Mouse (Mus musculus) monocyte, adult 59 days (primary cell): ENCODE data around the gene Gpr143. TPM values are rescaled to one million over a fixed set of nuclear protein-coding genes. Genes with fewer than 3 reads are reported as not detected.

Experiments
- total RNA-seq, 2 experiments: library from RNA; stranded (reverse); gene quantifications; one replicate each; pipeline ENCODE4 v1.2.4; 2023

The Gpr143 gene
- not detected for total RNA-seq

DNA sequence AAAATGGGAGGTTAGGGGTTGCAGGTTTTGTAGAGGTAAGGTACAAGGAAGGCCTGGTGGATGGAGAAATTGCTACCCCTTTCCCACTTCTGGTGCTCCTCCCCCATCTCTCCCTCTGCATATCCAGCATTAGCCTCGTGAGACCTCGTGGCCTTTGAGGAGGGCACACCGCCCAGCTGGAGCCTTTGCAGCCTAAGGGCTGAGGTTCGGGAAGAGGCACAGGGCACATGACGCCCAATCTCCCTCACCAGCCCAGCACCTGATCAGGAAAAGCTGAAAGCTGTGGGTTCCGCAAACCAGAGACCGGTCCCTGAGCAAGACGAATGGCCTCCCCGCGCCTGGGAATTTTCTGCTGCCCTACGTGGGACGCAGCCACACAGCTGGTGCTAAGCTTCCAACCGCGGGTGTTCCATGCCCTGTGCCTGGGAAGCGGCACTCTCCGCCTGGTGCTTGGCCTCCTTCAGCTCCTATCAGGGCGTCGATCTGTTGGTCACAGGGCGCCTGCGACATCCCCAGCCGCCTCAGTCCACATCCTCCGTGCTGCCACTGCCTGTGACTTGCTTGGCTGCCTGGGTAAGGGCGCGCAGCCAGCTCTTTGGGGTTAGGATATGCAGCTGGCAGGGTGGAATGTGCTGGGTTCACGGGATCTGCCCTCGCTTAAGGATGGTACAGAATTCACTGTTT is at the start of gene Gpr143:
Gene Gpr143 (plus strand): TSS at position 202 of the 684 bp plus-strand sequence.

DNA sequence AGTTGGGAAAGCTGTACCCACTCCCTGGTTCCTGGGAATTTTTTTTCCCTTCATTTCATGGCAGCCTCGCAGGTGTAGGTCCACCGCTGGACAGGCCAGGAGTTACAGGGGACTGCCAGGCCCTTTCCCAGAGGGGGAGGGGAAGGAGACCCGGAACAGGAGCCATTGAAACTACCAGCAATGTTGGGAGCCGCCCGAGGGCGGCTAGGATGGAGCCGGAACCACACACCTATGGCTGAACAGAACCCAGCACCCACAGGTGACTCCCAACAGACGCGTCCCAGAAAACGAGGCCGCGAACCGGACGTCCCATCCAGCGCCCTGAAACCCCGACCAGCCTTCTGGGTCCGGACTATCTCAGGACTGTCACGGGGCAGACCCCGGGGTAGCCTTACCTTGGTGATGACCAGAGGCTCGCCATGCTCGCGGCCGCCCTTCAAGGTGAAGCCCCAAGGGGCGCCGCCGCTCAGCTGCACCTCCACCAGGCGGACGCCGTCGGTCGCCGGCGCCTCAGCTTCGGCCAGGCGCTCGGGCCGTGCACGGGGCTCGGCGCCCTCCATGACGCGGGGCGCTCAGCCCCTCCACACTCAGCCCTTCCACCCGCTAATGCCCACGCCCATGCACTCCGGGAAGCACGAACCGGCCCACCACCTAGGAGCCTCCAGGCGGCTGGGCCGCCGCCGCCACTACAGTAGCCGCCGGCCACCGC is 12.7 kb upstream of the Gpr143 start, which contains the start of gene Shroom2:
Gene Shroom2 (minus strand): TSS at position 575 of the 709 bp plus-strand sequence.

Other genes with a start within 250 kb of the Gpr143 start
- not detected for gene Cldn34a, start 218.6 kb upstream of the Gpr143 start, total RNA-seq
- under 1 TPM in 1 of 2 experiments, not detected in 1; 0.10 TPM for gene Shroom2, start 12.5 kb upstream of the Gpr143 start, total RNA-seq
- gene Usp51, start 224.5 kb downstream of the Gpr143 start, total RNA-seq: not detected